7 mouse cellular contexts compared by ENCODE assay signal in genomic region chr2:156142820-156143219, GRCm38 (mm10). TPM values are rescaled to one million over a fixed set of nuclear protein-coding genes. Genes with fewer than 3 reads are reported as not detected.
DNase-seq lines count a peak whose midpoint lies in the region; ATAC-seq lines count a peak whose summit lies in the region.

No protein-coding gene starts in this region.

- no peak overlapping the region for H3K27ac ChIP-seq in forebrain, embryonic 11.5 days (ENCODE audit: low read depth, low read length)
- H3K27ac ChIP-seq in limb, embryonic 15.5 days = peak overlapping the region; percentile 94; the same call in 1 of the 2 replicates

- peaks cover 50% of the 10 kb centered on the region for H3K36me3 ChIP-seq in megakaryocyte, embryonic 14.5 days (replicated peaks; ENCODE audit: low read length)
- peaks cover 5% of the 10 kb centered on the region; the same call in 1 of the 2 replicates for H3K36me3 ChIP-seq in forebrain, embryonic 11.5 days (ENCODE audit: control insufficient read depth, insufficient read depth, low read length)
- peaks cover 26% of the 10 kb centered on the region for H3K36me3 ChIP-seq in limb, embryonic 15.5 days

- H3K4me1 ChIP-seq in megakaryocyte, embryonic 14.5 days = peaks cover 41% of the 10 kb centered on the region
- H3K4me1 ChIP-seq in forebrain, embryonic 11.5 days (replicated peaks; ENCODE audit: control insufficient read depth, insufficient read depth, low read length) = peaks cover 3% of the 10 kb centered on the region; the same call in 1 of the 2 replicates
- H3K4me1 ChIP-seq in limb, embryonic 15.5 days = peaks cover 10% of the 10 kb centered on the region

- H3K9me3 ChIP-seq in megakaryocyte, embryonic 14.5 days = 0 out of 2 replicates have a peak, but pooled peaks cover 3% of the 10 kb centered on the region
- H3K9me3 ChIP-seq in forebrain, embryonic 11.5 days (ENCODE audit: control insufficient read depth, low read length) = no peaks in the 10 kb centered on the region
- no peaks in the 10 kb centered on the region for H3K9me3 ChIP-seq in limb, embryonic 15.5 days

- no peaks in the 10 kb centered on the region for H3K27me3 ChIP-seq in megakaryocyte, embryonic 14.5 days (replicated peaks)
- no peaks in the 10 kb centered on the region for H3K27me3 ChIP-seq in forebrain, embryonic 11.5 days (ENCODE audit: control insufficient read depth, insufficient read depth, low read length)
- no peaks in the 10 kb centered on the region for H3K27me3 ChIP-seq in limb, embryonic 15.5 days

- H3K4me2 ChIP-seq in forebrain, embryonic 11.5 days (ENCODE audit: low read depth, low read length, severe bottlenecking) = peak overlapping the region; percentile 78; the same call in 1 of the 2 replicates
- H3K4me2 ChIP-seq in limb, embryonic 15.5 days = peak overlapping the region; percentile 71; the same call in 1 of the 2 replicates

- no peak for ATAC-seq in megakaryocyte, adult 5-6 weeks (ENCODE audit: poor library complexity, severe bottlenecking)
- ATAC-seq in forebrain, embryonic 11.5 days (replicated peaks; ENCODE audit: low FRiP score) = no peak
- no peak for ATAC-seq in limb, embryonic 15.5 days (ENCODE audit: insufficient number of reproducible peaks, low FRiP score, low TSS enrichment, low read depth)

- H3K4me3 ChIP-seq in megakaryocyte, embryonic 14.5 days (replicated peaks) = peak overlapping the region; percentile 92
- peak overlapping the region; percentile 77; the same call in 1 of the 2 replicates for H3K4me3 ChIP-seq in forebrain, embryonic 11.5 days (ENCODE audit: low read depth, low read length)
- H3K4me3 ChIP-seq in limb, embryonic 15.5 days = peak overlapping the region; percentile 85

- H3K9ac ChIP-seq in forebrain, embryonic 11.5 days (ENCODE audit: low read length) = no peak overlapping the region
- H3K9ac ChIP-seq in limb, embryonic 15.5 days = no peak overlapping the region

- 80% methylated on average over 2 of the region's 2 CpGs for WGBS in forebrain, embryonic 11.5 days
- 78% methylated on average over 2 of the region's 2 CpGs for WGBS in limb, embryonic 15.5 days

- DNase-seq in forebrain, embryonic 11.5 days (ENCODE audit: low spot score) = no peak
- no peak for DNase-seq in urinary bladder, postnatal 14 days (ENCODE audit: low spot score)
- no peak for DNase-seq in gastrocnemius, postnatal 10 days
- DNase-seq in ovary, adult 18-20 months (ENCODE audit: low spot score) = no peak

RNA-seq across cellular contexts. Expression of gene Romo1, which starts 1.0 kb away (rescaled TPM):
- 248 and 453 TPM in 2 replicates for polyA plus RNA-seq in megakaryocyte, embryonic 14.5 days (2012; ENCODE audit: insufficient read depth, low replicate concordance)
- 53.8 and 63.6 TPM in 2 replicates for total RNA-seq in megakaryocyte, adult 5-6 weeks (2015)
- total RNA-seq in megakaryocyte, adult 5-6 weeks (2017) = 10.0 and 11.0 TPM in 2 replicates
- polyA plus RNA-seq in forebrain, embryonic 11.5 days (2014; fragmentation: Nextera tagmentation; extraction: Ambion mirVana) = 345 and 347 TPM in 2 replicates
- 316 and 346 TPM in 2 replicates for polyA plus RNA-seq in limb, embryonic 15.5 days (2015; fragmentation: Nextera tagmentation; extraction: Ambion mirVana)
- total RNA-seq in gastrocnemius, postnatal 10 days (2021) = 100 to 1,000 TPM; 207 to 226 TPM

RNA-seq across cellular contexts. Expression of gene Nfs1, which starts 1.2 kb away (rescaled TPM):
- 5.4 and 12.7 TPM in 2 replicates for polyA plus RNA-seq in megakaryocyte, embryonic 14.5 days (2012; ENCODE audit: insufficient read depth, low replicate concordance)
- 32.8 and 37.4 TPM in 2 replicates for total RNA-seq in megakaryocyte, adult 5-6 weeks (2015)
- 21.3 and 22.0 TPM in 2 replicates for total RNA-seq in megakaryocyte, adult 5-6 weeks (2017)
- 37.2 and 38.3 TPM in 2 replicates for polyA plus RNA-seq in forebrain, embryonic 11.5 days (2014; fragmentation: Nextera tagmentation; extraction: Ambion mirVana)
- 39.3 and 43.6 TPM in 2 replicates for polyA plus RNA-seq in limb, embryonic 15.5 days (2015; fragmentation: Nextera tagmentation; extraction: Ambion mirVana)
- 10 to 100 TPM; 48.4 to 55.1 TPM for total RNA-seq in gastrocnemius, postnatal 10 days (2021)

RNA-seq across cellular contexts. Expression of gene Gm28036, which starts 15.9 kb away (rescaled TPM):
- polyA plus RNA-seq in megakaryocyte, embryonic 14.5 days (2012; ENCODE audit: insufficient read depth, low replicate concordance) = not detected in 2 replicates
- total RNA-seq in megakaryocyte, adult 5-6 weeks (2015) = 0.38 and 6.3 TPM in 2 replicates
- 25.2 and 25.8 TPM in 2 replicates for total RNA-seq in megakaryocyte, adult 5-6 weeks (2017)
- 18.8 and 20.8 TPM in 2 replicates for polyA plus RNA-seq in forebrain, embryonic 11.5 days (2014; fragmentation: Nextera tagmentation; extraction: Ambion mirVana)
- 19.5 and 20.9 TPM in 2 replicates for polyA plus RNA-seq in limb, embryonic 15.5 days (2015; fragmentation: Nextera tagmentation; extraction: Ambion mirVana)
- total RNA-seq in gastrocnemius, postnatal 10 days (2021) = 10 to 100 TPM; 12.8 to 13.4 TPM

RNA-seq across cellular contexts. Expression of gene Rbm12, which starts 31.0 kb away (rescaled TPM):
- polyA plus RNA-seq in megakaryocyte, embryonic 14.5 days (2012; ENCODE audit: insufficient read depth, low replicate concordance) = 2.3 and 7.1 TPM in 2 replicates
- 23.9 and 34.5 TPM in 2 replicates for total RNA-seq in megakaryocyte, adult 5-6 weeks (2015)
- total RNA-seq in megakaryocyte, adult 5-6 weeks (2017) = 31.8 and 39.9 TPM in 2 replicates
- 45.7 and 47.6 TPM in 2 replicates for polyA plus RNA-seq in forebrain, embryonic 11.5 days (2014; fragmentation: Nextera tagmentation; extraction: Ambion mirVana)
- 21.9 and 26.0 TPM in 2 replicates for polyA plus RNA-seq in limb, embryonic 15.5 days (2015; fragmentation: Nextera tagmentation; extraction: Ambion mirVana)
- 10 to 100 TPM; 13.9 to 17.9 TPM for total RNA-seq in gastrocnemius, postnatal 10 days (2021)

RNA-seq across cellular contexts. Expression of gene Cpne1, which starts 31.1 kb away (rescaled TPM):
- polyA plus RNA-seq in megakaryocyte, embryonic 14.5 days (2012; ENCODE audit: insufficient read depth, low replicate concordance) = 17.2 and 27.7 TPM in 2 replicates
- total RNA-seq in megakaryocyte, adult 5-6 weeks (2015) = 56.5 and 58.3 TPM in 2 replicates
- total RNA-seq in megakaryocyte, adult 5-6 weeks (2017) = 30.2 and 31.1 TPM in 2 replicates
- 48.7 and 58.8 TPM in 2 replicates for polyA plus RNA-seq in forebrain, embryonic 11.5 days (2014; fragmentation: Nextera tagmentation; extraction: Ambion mirVana)
- polyA plus RNA-seq in limb, embryonic 15.5 days (2015; fragmentation: Nextera tagmentation; extraction: Ambion mirVana) = 57.3 and 57.8 TPM in 2 replicates
- total RNA-seq in gastrocnemius, postnatal 10 days (2021) = 10 to 100 TPM; 14.5 to 15.1 TPM

Comparison
In these comparisons a context has a peak if more than half of its experiments do, and no peak if none do; other contexts are left out.
1. RNA of gene Gm28036, which starts 15.9 kb away (polyA plus RNA-seq): 19.5 to 20.9 TPM in limb, embryonic 15.5 days and 18.8 to 20.8 TPM in forebrain, embryonic 11.5 days; not detected in megakaryocyte, embryonic 14.5 days; every median in the first group is over 10 times any median in the second.
2. Peak in every context shown above with its lines, with median percentiles within 50 percentile points of each other: H3K4me3 ChIP-seq.